Mouse (Mus musculus): Measurements from ENCODE around the gene Tsga13. TPM values are rescaled to one million over a fixed set of nuclear protein-coding genes. Genes with fewer than 3 reads are reported as not detected.

Tsga13 gene
- total RNA-seq (2023), result 2.1 TPM

GRCm38 (mm10) chr6:30915473-30915872 lies at the start of gene Tsga13:
TSS of gene Tsga13 (minus strand) at chr6:30915573.

GRCm38 (mm10) chr6:30958736-30959540 lies 43.6 kb upstream of the Tsga13 start, which contains the start of gene Klf14:
TSS of gene Klf14 (minus strand) at chr6:30959078.

GRCm38 (mm10) chr6:30896195-30896985 lies 19.0 kb downstream of the Tsga13 start, which contains the start of gene Copg2:
TSS of gene Copg2 (minus strand) at chr6:30896794.

Other genes starting within 250 kb of the Tsga13 start
- gene Cep41, start 221.8 kb downstream of the Tsga13 start, total RNA-seq (2023), result 6.1 TPM
- 0.23 TPM for gene Mest, start 192.0 kb downstream of the Tsga13 start, total RNA-seq (2023)
- gene Copg2, start 18.8 kb downstream of the Tsga13 start, total RNA-seq (2023), result 29.3 TPM
- gene Klf14, start 43.5 kb upstream of the Tsga13 start, total RNA-seq (2023), result not detected